Mouse (Mus musculus) lung, adult 2 months (tissue): ENCODE data around the gene Ghrh.

Source experiments
- CTCF ChIP-seq: fragments of 200-500 bp; IDR thresholded peaks from 2 replicates; pipeline ENCODE4 v1.5.1; 2011; ENCODE audit warnings: mild to moderate bottlenecking, low read length, control low read depth; ENCODE audit not compliant: insufficient read depth
- POLR2A ChIP-seq: fragments of 200-500 bp; IDR thresholded peaks from 2 replicates; pipeline ENCODE4 v1.6.1; 2011; ENCODE audit warnings: low read depth, mild to moderate bottlenecking, control low read depth, low read length, borderline replicate concordance; ENCODE audit errors: extremely low read depth

GRCm38 (mm10) chr2:157306091-157307032 lies 40.9 kb downstream of the Ghrh start:
- TF ChIP-seq POLR2A (no peak), CTCF (no peak)
